7 mouse cellular contexts compared by ENCODE assay signal in the genomic region with DNA sequence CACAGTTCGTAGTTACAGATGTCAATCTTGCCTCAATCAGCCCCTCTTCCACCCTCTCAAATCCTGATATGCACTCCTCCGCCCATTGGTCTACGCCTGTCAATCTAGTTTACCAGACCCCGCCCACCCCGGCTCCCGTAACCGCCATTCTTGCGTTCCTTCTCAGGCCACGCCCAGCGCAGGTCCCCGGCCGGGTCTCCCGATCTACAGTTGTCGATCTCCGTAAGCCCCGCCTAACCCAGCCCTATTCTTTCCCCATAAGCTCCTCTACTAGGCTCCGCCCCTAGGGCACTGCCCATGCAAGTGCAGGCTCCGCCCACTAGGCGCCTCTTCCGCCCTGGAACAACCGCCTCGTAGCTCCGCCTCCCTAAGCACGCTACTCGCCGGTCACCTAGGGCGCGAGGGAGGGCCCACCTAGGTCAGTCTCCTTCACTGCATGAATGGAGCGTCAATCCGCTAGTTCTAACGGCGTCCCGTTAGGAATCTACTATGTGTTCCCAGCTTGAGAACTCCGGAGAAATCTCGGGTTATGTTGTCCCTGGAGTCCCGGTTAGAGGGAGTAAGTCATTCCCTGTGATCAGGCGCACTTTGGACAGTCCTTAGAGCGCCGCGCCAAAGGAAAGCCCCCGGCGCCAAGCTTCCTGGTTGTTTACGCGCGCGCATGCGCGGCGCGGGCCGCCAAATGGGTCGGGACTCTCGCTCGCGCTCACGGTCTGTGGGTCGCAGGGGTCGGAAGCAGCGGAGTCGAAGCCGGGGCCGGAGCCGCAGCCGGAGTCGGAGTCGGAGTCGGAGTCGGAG. TPM values are rescaled to one million over a fixed set of nuclear protein-coding genes. Genes with fewer than 3 reads are reported as not detected.
DNase-seq lines count a peak whose midpoint lies in the region; ATAC-seq lines count a peak whose summit lies in the region.

A gene (plus strand): TSS at position 554 of the 798 bp plus-strand sequence.

- ATAC-seq in embryonic facial prominence, embryonic 12.5 days (ENCODE audit: insufficient number of reproducible peaks, insufficient read depth, low FRiP score, low TSS enrichment), result peak; percentile 87
- ATAC-seq in limb, embryonic 11.5 days (ENCODE audit: insufficient number of reproducible peaks, low FRiP score, low TSS enrichment, low read depth), result peak; percentile 91
- peak; percentile 94 for ATAC-seq in midbrain, embryonic 14.5 days (ENCODE audit: low FRiP score, low TSS enrichment)

- H3K36me3 ChIP-seq in embryonic facial prominence, embryonic 12.5 days, result peaks cover 58% of the 10 kb centered on the region
- H3K36me3 ChIP-seq in limb, embryonic 11.5 days (ENCODE audit: control insufficient read depth, insufficient read depth, low read length), result peaks cover 33% of the 10 kb centered on the region
- H3K36me3 ChIP-seq in midbrain, embryonic 14.5 days (ENCODE audit: control insufficient read depth, insufficient read depth, low read length), result peaks cover 62% of the 10 kb centered on the region

- no peaks in the 10 kb centered on the region for H3K9me3 ChIP-seq in embryonic facial prominence, embryonic 12.5 days
- no peaks in the 10 kb centered on the region for H3K9me3 ChIP-seq in limb, embryonic 11.5 days (ENCODE audit: control insufficient read depth, low read length)
- no peaks in the 10 kb centered on the region for H3K9me3 ChIP-seq in midbrain, embryonic 14.5 days (ENCODE audit: control insufficient read depth, low read length)

- WGBS in embryonic facial prominence, embryonic 12.5 days, result under 1% methylated on average over 68 of the region's 68 CpGs
- under 1% methylated on average over 68 of the region's 68 CpGs for WGBS in limb, embryonic 11.5 days
- WGBS in midbrain, embryonic 14.5 days, result under 1% methylated on average over 68 of the region's 68 CpGs

- H3K9ac ChIP-seq in embryonic facial prominence, embryonic 12.5 days, result peak within 1 kb of the TSS; percentile 82
- H3K9ac ChIP-seq in limb, embryonic 11.5 days (ENCODE audit: low read length), result peak within 1 kb of the TSS; percentile 79
- H3K9ac ChIP-seq in midbrain, embryonic 14.5 days (replicated peaks; ENCODE audit: low read length), result peak within 1 kb of the TSS; percentile 76

- H3K4me2 ChIP-seq in embryonic facial prominence, embryonic 12.5 days (replicated peaks), result peak within 1 kb of the TSS; percentile 82
- H3K4me2 ChIP-seq in limb, embryonic 11.5 days (ENCODE audit: low read depth, severe bottlenecking), result peak within 1 kb of the TSS; percentile 71
- H3K4me2 ChIP-seq in midbrain, embryonic 14.5 days (ENCODE audit: low read length), result peak within 1 kb of the TSS; percentile 79

- DNase-seq in adrenal gland, postnatal 25 days, result peak; percentile 99
- DNase-seq in heart, adult 11 months, result peak; percentile 100
- DNase-seq in kidney, adult 18-20 months, result peak; percentile 98
- DNase-seq in limb, embryonic 11.5 days (ENCODE audit: low spot score), result peak; percentile 99
- peak; percentile 100 for DNase-seq in midbrain, embryonic 14.5 days
- peak; percentile 97 to 99 for DNase-seq in spleen, adult 18-20 months

- H3K27me3 ChIP-seq in embryonic facial prominence, embryonic 12.5 days, result no peaks in the 10 kb centered on the region
- no peaks in the 10 kb centered on the region for H3K27me3 ChIP-seq in limb, embryonic 11.5 days (ENCODE audit: control insufficient read depth, insufficient read depth, low read length)
- H3K27me3 ChIP-seq in midbrain, embryonic 14.5 days (ENCODE audit: control insufficient read depth, insufficient read depth, low read length), result no peaks in the 10 kb centered on the region

- peak within 1 kb of the TSS; percentile 84 for H3K4me3 ChIP-seq in embryonic facial prominence, embryonic 12.5 days
- peak within 1 kb of the TSS; percentile 95 for H3K4me3 ChIP-seq in limb, embryonic 11.5 days (ENCODE audit: low read depth, low read length)
- peak within 1 kb of the TSS; percentile 93 for H3K4me3 ChIP-seq in midbrain, embryonic 14.5 days (replicated peaks; ENCODE audit: low read depth, low read length)

- peak within 1 kb of the TSS; percentile 85 for H3K27ac ChIP-seq in embryonic facial prominence, embryonic 12.5 days
- peak within 1 kb of the TSS; percentile 71 for H3K27ac ChIP-seq in limb, embryonic 11.5 days (replicated peaks; ENCODE audit: low read depth, low read length)
- peak within 1 kb of the TSS; percentile 94 for H3K27ac ChIP-seq in midbrain, embryonic 14.5 days (replicated peaks; ENCODE audit: low read depth, low read length)

- peaks cover 35% of the 10 kb centered on the region for H3K4me1 ChIP-seq in embryonic facial prominence, embryonic 12.5 days
- peaks cover 32% of the 10 kb centered on the region for H3K4me1 ChIP-seq in limb, embryonic 11.5 days (ENCODE audit: control insufficient read depth, insufficient read depth, low read length)
- H3K4me1 ChIP-seq in midbrain, embryonic 14.5 days (ENCODE audit: control insufficient read depth, insufficient read depth, low read length), result peaks cover 15% of the 10 kb centered on the region

RNA-seq across cellular contexts. Expression of the gene that starts here (rescaled TPM):
- total RNA-seq in adrenal gland, postnatal 25 days (2021), result 44.0 and 45.7 TPM in 2 replicates
- polyA plus RNA-seq in embryonic facial prominence, embryonic 12.5 days (2016; fragmentation: Nextera tagmentation; extraction: Ambion mirVana), result 61.0 and 62.2 TPM in 2 replicates
- polyA plus RNA-seq in limb, embryonic 11.5 days (2014; fragmentation: Nextera tagmentation; extraction: Ambion mirVana), result 35.9 and 40.0 TPM in 2 replicates
- 22.6 and 22.8 TPM in 2 replicates for polyA plus RNA-seq in midbrain, embryonic 14.5 days (2014; fragmentation: Nextera tagmentation; extraction: Ambion mirVana)

Comparison
In these comparisons a context has a peak if more than half of its experiments do, and no peak if none do; other contexts are left out.
1. Peak in every context shown above with its lines: DNase-seq, ATAC-seq, H3K4me3 ChIP-seq and H3K27ac ChIP-seq.